Mouse (Mus musculus): ENCODE results near the gene Tcp11l1.

DNA sequence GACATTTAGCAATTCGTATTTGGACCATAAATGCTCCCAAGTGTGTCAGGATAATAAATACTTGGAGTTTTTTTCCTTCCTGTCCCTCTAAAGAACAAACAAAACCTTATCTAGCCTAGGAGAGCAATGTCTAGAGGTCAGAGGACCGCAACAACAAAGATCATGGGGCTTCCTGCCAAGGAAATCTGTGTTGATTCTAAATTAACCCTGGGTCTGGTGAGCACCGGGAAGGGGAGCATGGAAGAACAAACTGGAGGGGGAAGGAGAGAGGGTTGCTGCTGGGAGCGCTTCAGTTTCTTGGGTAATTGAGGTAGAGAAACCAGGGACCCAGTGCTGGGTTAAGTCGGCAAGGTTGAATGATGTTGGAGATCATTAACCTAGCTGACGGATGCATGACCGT lies 31.2 kb upstream of the Tcp11l1 start:
- TF ChIP-seq GATA1 (IDR thresholded peaks at IDR 0.05; ENCODE audit: borderline replicate concordance, low read length) (no peak), FLI1 (IDR thresholded peaks at IDR 0.05; ENCODE audit: low read length) (no peak)

All from megakaryocyte, embryonic 14.5 days (primary cell).